Mouse (Mus musculus) left cerebral cortex, postnatal 10 days (tissue): ENCODE measurements around the gene Xlr. TPM values are rescaled to one million over a fixed set of nuclear protein-coding genes. Genes with fewer than 3 reads are reported as not detected.
"Not testable (repeated sequence)": the region's sequence is repeated elsewhere in the genome, so short reads cannot be mapped to it uniquely, and the experiment has no call there.

ENCODE experiments used
- DNase-seq, 2 experiments: peaks; one replicate each; pipeline ENCODE4 v3.0.0; 2021 to 2022; ENCODE audit warnings: low spot score in 2 of 2, mixed read lengths in 1 of 2; ENCODE audit errors: extremely low spot score in 1 of 2
- intact Hi-C: fragments of 180-260 bp; cut with DNase I; formaldehyde crosslinking; loops from one replicate; pipeline ENCODE4 v1.15.1; 2025
- total RNA-seq, 2 experiments: library from RNA; stranded (reverse); gene quantifications; 2 replicates each; pipeline ENCODE4 v1.2.3; 2021

Gene Xlr
- 1 to 10 TPM; 1.3 TPM for total RNA-seq

DNA sequence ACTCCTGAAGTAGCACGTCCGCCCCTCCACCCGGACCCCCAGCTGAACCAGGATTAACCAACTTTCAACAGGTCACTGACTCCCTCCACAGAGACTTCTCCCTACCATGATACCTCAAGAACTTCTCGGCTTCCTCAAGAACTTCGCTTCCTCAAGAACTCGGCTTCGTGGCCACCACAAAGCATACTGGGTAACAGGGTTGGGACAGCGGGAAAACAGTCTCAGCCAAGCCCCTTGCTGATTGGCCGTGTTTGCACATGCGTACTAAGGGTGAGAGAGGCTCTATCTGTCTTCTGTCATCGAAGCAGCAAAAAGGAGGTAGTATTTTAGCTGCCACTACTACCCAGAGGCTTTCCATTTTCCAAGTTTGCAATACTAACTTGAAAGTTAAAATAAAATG is at the start of gene Xlr:
TSS of gene Xlr (minus strand) at position 188 of the 400 bp plus-strand sequence.
- DNase-seq, intact Hi-C loops: not testable (repeated sequence)

DNA sequence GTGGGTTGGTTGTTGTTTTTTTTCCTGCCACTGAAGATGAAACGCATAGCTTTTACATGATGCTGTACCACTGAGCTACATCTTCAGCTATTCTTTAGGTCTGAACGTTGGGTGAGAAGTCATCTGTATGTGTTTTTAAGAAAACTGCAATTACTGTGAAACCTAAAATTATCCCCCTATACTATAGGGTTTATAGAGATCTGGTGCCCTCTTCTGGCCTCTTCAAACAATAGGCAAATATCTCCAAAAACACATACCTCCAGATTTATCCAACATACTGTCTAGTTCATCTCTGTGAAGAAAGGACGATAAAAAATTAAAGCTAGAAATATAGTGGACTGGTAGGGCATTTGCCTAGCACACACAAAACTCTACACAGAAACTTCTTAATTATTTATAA is 1.6 kb upstream of the Xlr start:
- no peak for DNase-seq
- intact Hi-C loops, result no loop called here

DNA sequence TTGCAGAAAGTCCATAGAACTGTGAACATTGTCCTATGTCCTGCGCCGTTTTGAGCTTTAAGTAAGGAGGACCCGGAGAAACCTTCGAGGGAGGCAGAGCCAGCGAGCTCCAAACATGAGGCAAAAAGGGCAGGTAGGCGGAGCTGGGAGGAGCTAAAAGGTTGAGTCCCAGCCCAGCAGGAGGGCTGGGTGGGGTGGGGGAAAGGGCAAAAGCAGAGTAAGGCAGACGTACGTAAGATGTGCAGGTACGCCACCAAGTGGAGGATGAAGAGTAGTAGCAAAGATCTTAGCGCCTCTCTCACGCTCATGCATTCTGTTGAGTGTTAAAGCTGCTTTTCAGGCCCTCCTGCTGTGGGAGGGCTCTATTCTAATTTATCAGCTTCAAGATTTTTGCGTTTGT is 21.2 kb downstream of the Xlr start, which contains the start of gene Zfp36l3:
TSS of gene Zfp36l3 (minus strand) at position 119 of the 400 bp plus-strand sequence.
- intact Hi-C loops, result no loop called here
- no peak for DNase-seq

- intact Hi-C loops, result no loop called here
- no peak for DNase-seq
Measured at GRCm38 (mm10) chrX:53757736-53758135, 39.8 kb downstream of the Xlr start, which contains the start of gene 1700013H16Rik. Gene 1700013H16Rik (minus strand): TSS chrX:53757831.

GRCm38 (mm10) chrX:53752851-53753250 is 44.7 kb downstream of the Xlr start:
- intact Hi-C loops, result no loop called here
- no peak for DNase-seq

DNA sequence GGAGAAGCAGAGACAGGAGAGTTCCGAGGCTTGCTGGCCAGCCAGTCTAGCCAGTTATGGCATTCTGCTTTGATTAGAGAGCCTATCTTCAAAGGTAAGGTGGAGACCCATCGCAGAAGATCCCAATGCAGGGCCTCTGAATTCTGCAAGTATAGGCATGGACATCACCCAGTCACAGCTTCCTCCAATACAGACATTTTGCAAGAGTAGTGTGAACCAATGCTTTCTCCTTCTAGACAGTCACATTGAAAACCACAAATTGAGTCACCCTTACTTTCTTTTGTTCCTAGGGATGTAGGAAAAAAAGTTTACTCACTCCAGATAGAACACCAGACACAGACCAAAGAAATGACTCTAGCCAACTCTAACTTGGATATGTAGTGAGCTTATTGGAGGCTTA is 68.5 kb downstream of the Xlr start:
- DNase-seq, result no peak
- intact Hi-C loops, result no loop called here

Other genes with a start within 250 kb of the Xlr start
- gene Rtl8c, start 189.7 kb downstream of the Xlr start, total RNA-seq, result 100 to 1,000 TPM; 175 to 185 TPM
- not detected for gene Gm14597, start 188.7 kb downstream of the Xlr start, total RNA-seq
- 100 to 1,000 TPM; 277 to 348 TPM for gene Rtl8a, start 154.0 kb downstream of the Xlr start, total RNA-seq
- gene Rtl8b, start 127.3 kb downstream of the Xlr start, total RNA-seq, result 100 to 1,000 TPM; 232 to 245 TPM
- gene 4930502E18Rik, start 72.9 kb downstream of the Xlr start, total RNA-seq, result under 1 TPM; 0.32 TPM
- gene 1700013H16Rik, start 39.9 kb downstream of the Xlr start, total RNA-seq, result not detected
- gene Zfp36l3, start 21.3 kb downstream of the Xlr start, total RNA-seq, result not detected